Mouse (Mus musculus) regulatory T cell (primary cell): ENCODE measurements around the gene Gm20890.
"Not testable (repeated sequence)": the region's sequence is repeated elsewhere in the genome, so short reads cannot be mapped to it uniquely, and the experiment has no call there.

Source experiments
- in situ Hi-C: fragments of 300-600 bp; cut with MboI, MseI; formaldehyde crosslinking; loops from one replicate; pipeline ENCODE4 v1.15.1; 2025; ENCODE audit warnings: high pct_unique_total_duplicates

The Gm20890 gene

DNA sequence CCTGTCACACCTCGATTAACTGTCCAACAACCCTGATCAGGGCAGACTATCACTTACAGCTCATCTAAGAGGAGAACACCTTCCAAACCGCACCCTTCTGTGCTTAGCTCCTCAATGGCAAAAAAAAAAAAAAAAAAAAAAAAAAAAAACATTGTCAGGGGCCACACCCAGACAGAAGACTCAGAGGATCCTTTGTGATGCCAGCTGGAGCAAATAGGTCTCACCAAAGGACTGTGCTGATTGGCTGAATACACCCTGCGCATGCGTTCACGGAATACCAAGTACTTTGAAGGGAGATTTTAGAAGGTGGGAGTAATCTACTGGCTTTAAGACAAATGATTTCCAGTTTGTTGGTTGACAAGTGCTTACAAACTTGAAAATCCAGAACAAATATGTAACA lies at the start of gene Gm20890:
Gene Gm20890, minus strand, starts transcription at position 101 of the 400 bp plus-strand sequence.
- in situ Hi-C loops = not testable (repeated sequence)
